Comparison of ENCODE assay signal across 21 mouse cellular contexts in genomic region chr6:31845671-31846070, GRCm38 (mm10).
"Had no signal": no experiment of that assay in that cellular context is flagged by ENCODE, and none has a peak within 500 bp of the region (broad histone marks: within the 10 kb centered on the region; RNA-seq: fewer than 3 reads in every experiment).

No protein-coding gene starts in this region.

- H3K4me2 ChIP-seq: heart, embryonic 11.5 days; heart, embryonic 13.5 days; heart, embryonic 15.5 days; hindbrain, embryonic 15.5 days; intestine, embryonic 15.5 days; limb, embryonic 13.5 days; limb, embryonic 15.5 days; liver, embryonic 12.5 days had no signal

- DNase-seq: gastrocnemius, adult 2 months; gastrocnemius, postnatal 10 days; gastrocnemius, postnatal 25 days; heart, adult 2 months; heart, postnatal 4 days; kidney, postnatal 10 days; kidney, postnatal 25 days; kidney, postnatal 4 days had no signal

- H3K36me3 ChIP-seq: heart, embryonic 13.5 days; heart, embryonic 15.5 days; hindbrain, embryonic 10.5 days; hindbrain, embryonic 15.5 days; intestine, embryonic 15.5 days; limb, embryonic 13.5 days; limb, embryonic 15.5 days; liver, embryonic 12.5 days had no signal

- H3K4me1 ChIP-seq: heart, embryonic 13.5 days; heart, embryonic 15.5 days; hindbrain, embryonic 15.5 days; intestine, embryonic 15.5 days; limb, embryonic 13.5 days; limb, embryonic 15.5 days; liver, embryonic 12.5 days had no signal

- H3K4me3 ChIP-seq: gastrocnemius, adult 2 months; heart, adult 2 months; heart, embryonic 13.5 days; heart, embryonic 15.5 days; hindbrain, embryonic 10.5 days; hindbrain, embryonic 15.5 days; intestine, embryonic 15.5 days; layer of hippocampus, adult 2 months; left cerebral cortex, adult 2 months; limb, embryonic 13.5 days; limb, embryonic 15.5 days; liver, embryonic 12.5 days had no signal

- H3K27me3 ChIP-seq: heart, embryonic 13.5 days; heart, embryonic 15.5 days; hindbrain, embryonic 15.5 days; intestine, embryonic 15.5 days; limb, embryonic 13.5 days; limb, embryonic 15.5 days; liver, embryonic 12.5 days had no signal

- ATAC-seq: inflammation-experienced regulatory T-cells, adult 6 months; intestine, embryonic 15.5 days; intestine, postnatal 0 days; liver, embryonic 12.5 days had no signal

- H3K9me3 ChIP-seq: heart, embryonic 13.5 days; heart, embryonic 15.5 days; hindbrain, embryonic 15.5 days; intestine, embryonic 15.5 days; limb, embryonic 13.5 days; limb, embryonic 15.5 days; liver, embryonic 12.5 days had no signal

- H3K9ac ChIP-seq: heart, embryonic 13.5 days; heart, embryonic 15.5 days; hindbrain, embryonic 15.5 days; intestine, embryonic 15.5 days; limb, embryonic 13.5 days; limb, embryonic 15.5 days; liver, embryonic 12.5 days had no signal

- H3K27ac ChIP-seq: gastrocnemius, adult 2 months; heart, adult 2 months; heart, embryonic 13.5 days; heart, embryonic 15.5 days; hindbrain, embryonic 10.5 days; hindbrain, embryonic 15.5 days; intestine, embryonic 15.5 days; layer of hippocampus, adult 2 months; left cerebral cortex, adult 2 months; limb, embryonic 13.5 days; limb, embryonic 15.5 days; liver, embryonic 12.5 days had no signal
